Mouse (Mus musculus): ENCODE data around the gene Map3k15. TPM values are rescaled to one million over a fixed set of nuclear protein-coding genes. Genes with fewer than 3 reads are reported as not detected.

Map3k15 gene
- polyA plus RNA-seq, 1 experiment from 2014 or later = 0.10 TPM

Other genes with a start within 250 kb of the Map3k15 start
- 106 and 108 TPM in 2 replicates for gene Pdha1, start 150.0 kb downstream of the Map3k15 start, polyA plus RNA-seq (2015; fragmentation: Nextera tagmentation; extraction: Ambion mirVana)